Mouse (Mus musculus): Measurements from ENCODE around the gene Fam183b.

Fam183b gene

DNA sequence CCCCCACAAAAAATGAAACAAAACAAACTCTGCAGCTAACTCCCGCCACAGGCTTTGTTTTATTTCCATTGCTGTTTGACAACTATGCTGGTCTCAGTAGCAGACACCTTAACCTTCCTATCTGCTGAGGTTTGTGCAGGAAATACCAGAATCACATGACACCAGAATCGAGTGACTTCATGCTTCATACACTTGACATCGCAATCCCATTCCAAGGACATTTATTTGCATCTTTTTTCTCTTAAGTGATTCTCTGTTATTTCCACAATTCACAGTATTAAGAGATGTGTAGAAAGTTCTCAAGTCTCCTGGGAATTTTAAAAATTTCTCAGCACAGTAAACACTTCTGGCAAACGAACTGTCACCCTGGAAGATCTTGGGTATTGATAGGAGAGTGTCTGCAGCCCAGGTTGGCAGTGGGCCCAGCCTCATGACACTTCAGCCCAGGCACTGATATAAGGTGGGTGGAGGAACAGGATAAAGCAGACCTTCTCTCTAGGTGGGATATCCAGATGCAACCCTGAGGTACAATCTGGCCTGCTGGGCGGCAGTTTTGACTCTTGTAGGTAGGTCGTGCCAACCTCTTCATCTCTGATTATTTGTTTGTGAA, 19.2 kb downstream of the Fam183b start, which contains the start of gene Olfr314:
Olfr314 (plus strand) TSS at position 473 of the 610 bp plus-strand sequence.
- DNase-seq (ENCODE audit: low read depth, low spot score), result no peak

DNA sequence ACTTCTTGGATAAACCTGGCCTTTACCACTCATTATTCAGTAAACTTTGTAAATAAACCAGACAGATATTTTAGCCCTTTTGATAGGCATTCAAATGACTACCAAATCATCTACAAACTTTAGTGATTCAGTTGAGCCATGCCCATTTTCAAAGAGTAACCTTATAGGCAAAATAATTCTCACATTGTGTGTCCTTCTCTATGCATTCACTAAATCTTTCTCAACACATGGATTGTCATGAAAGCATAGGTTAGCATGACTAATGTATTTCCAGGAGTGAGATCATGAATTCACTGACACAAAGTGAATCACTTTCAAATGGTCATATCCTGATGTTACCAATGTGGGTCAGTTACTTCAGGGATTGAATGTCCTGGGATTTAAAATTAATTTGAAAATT, 28.9 kb downstream of the Fam183b start, which contains the start of gene Olfr315:
Olfr315 (plus strand) TSS at position 301 of the 400 bp plus-strand sequence.
- no peak for DNase-seq (ENCODE audit: low read depth, low spot score)

DNA sequence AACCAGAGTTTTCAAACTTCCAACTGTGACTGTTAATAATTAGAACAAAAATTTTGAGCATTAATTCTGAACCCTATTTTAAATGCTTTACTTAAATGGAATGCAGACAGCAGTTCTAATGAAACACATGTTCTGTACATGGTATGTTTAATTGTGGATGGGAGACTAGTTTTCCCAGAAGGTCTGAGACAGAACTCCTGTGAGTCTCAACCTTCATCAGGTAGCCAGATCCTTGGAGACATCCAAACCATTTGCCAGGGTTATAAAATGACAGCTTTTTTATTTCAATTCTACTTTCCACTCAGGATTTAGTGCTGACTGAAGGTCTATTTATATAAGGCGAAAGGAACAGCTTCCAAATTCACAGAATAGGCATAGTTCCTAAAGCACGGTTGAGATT, 49.3 kb downstream of the Fam183b start, which contains the start of gene Olfr316:
Olfr316 (plus strand) TSS at position 301 of the 400 bp plus-strand sequence.
- no peak for DNase-seq (ENCODE audit: low read depth, low spot score)

DNA sequence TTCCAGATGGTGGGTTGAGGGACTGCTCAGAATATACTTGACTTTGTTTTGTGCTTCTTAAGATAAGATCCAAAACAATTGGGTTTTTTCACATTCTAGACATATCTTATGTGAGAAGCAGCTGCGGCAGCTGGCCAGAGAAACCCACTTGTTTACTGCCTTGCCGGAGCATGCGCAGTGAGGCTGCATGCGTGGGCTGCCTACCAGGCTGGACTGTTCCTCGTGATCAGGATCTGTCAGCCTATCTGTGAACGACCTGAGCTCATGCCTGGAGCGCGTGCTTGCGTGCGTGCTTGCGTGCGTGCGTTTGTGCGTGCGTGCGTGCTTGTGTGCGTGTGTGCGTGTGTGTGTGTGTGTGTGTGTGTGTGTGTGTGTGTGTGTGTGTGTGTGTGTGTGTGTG, 50.7 kb downstream of the Fam183b start:
- peak; percentile 58 for DNase-seq (ENCODE audit: low read depth, low spot score)

All from brain, adult 2 months (tissue).